Mouse (Mus musculus) liver, embryonic 12.5 days (tissue): ENCODE data around the gene Pacs1. TPM values are rescaled to one million over a fixed set of nuclear protein-coding genes. Genes with fewer than 3 reads are reported as not detected.

Experiments
- ATAC-seq: fragments of 200-750 bp; cut with Nextera tagmentation; 2 replicates; pipeline ENCODE4 v1.8.0; 2017; ENCODE audit warnings: moderate number of reproducible peaks, mild to moderate bottlenecking, moderate library complexity
- H3K27ac ChIP-seq: fragments of 300-500 bp; sonication (generic); 2 replicates; pipeline ENCODE4 v1.5.1; 2016; ENCODE audit warnings: mild to moderate bottlenecking
- H3K27me3 ChIP-seq: fragments of 300-500 bp; sonication (generic); replicated peaks from 2 replicates; pipeline ENCODE4 v1.6.1; 2016; ENCODE audit warnings: mild to moderate bottlenecking, moderate library complexity
- H3K36me3 ChIP-seq: fragments of 300-500 bp; sonication (generic); 2 replicates; pipeline ENCODE4 v1.6.1; 2016; ENCODE audit warnings: mild to moderate bottlenecking, moderate library complexity
- H3K4me1 ChIP-seq: fragments of 300-500 bp; sonication (generic); 2 replicates; pipeline ENCODE4 v1.6.1; 2016
- H3K4me2 ChIP-seq: fragments of 300-500 bp; sonication (generic); 2 replicates; pipeline ENCODE4 v1.6.1; 2016; ENCODE audit warnings: mild to moderate bottlenecking, moderate library complexity
- H3K4me3 ChIP-seq: fragments of 300-500 bp; sonication (generic); 2 replicates; pipeline ENCODE4 v1.5.1; 2016; ENCODE audit warnings: mild to moderate bottlenecking, moderate library complexity
- H3K9ac ChIP-seq: fragments of 300-500 bp; sonication (generic); 2 replicates; pipeline ENCODE4 v1.6.1; 2016; ENCODE audit warnings: mild to moderate bottlenecking, moderate library complexity
- H3K9me3 ChIP-seq: fragments of 300-500 bp; sonication (generic); replicated peaks from 2 replicates; pipeline ENCODE4 v1.6.1; 2016; ENCODE audit warnings: mild to moderate bottlenecking, moderate library complexity
- WGBS: fragments of 180-500 bp; shearing (Covaris S2); methylation state at CpG from one replicate; pipeline ENCODE4 v1.1.7; 2016; ENCODE audit not compliant: insufficient replicate concordance; 5-methylcytosine and 5-hydroxymethylcytosine counted together
- polyA plus RNA-seq: library from polyadenylated mRNA; unstranded; fragments of >200 nt; fragmentation: Nextera tagmentation; extraction: Ambion mirVana; gene quantifications from 2 replicates; pipeline ENCODE4 v1.2.1, GENCODE M21; 2016

Gene Pacs1
- polyA plus RNA-seq, 1 experiment from 2014 or later, result 17.2 TPM

- Histone ChIP-seq H3K36me3 (no peaks in the 10 kb centered on the region), H3K9me3 (no peaks in the 10 kb centered on the region), H3K27ac (no peak overlapping the region), H3K4me1 (peaks cover 21% of the 10 kb centered on the region), H3K4me3 (no peak overlapping the region), H3K9ac (no peak overlapping the region), H3K4me2 (no peak overlapping the region), H3K27me3 (no peaks in the 10 kb centered on the region)
- 0 out of 2 replicates have a peak, but pooled peaks have one; percentile 4 for ATAC-seq
- 48% methylated on average over 7 of the region's 7 CpGs for WGBS
Measured at GRCm38 (mm10) chr19:5195417-5196035, 77.4 kb downstream of the Pacs1 start.

DNA sequence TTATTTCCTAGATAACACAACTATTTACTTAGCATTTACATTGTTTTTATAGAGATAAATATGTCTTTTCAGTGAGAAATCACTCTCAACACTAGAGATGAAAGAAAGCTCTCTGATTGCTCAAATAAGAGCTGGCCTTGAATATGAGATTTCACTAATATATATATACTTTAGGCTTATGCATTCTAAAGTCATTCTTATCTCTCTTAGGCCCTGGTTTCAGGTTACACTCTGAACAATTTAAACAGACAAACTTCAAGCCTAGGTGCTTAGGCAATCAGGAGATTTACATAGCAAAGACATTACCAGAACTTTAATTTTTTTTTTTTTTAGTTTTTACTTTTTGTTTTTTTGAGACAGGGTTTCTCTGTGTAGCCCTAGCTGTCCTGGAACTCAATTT lies 80.5 kb downstream of the Pacs1 start:
- H3K9me3 ChIP-seq, result no peaks in the 10 kb centered on the region
- H3K4me3 ChIP-seq, result no peak overlapping the region
- no peak overlapping the region for H3K4me2 ChIP-seq
- ATAC-seq, result no peak
- H3K4me1 ChIP-seq, result peaks cover 6% of the 10 kb centered on the region; the same call in 1 of the 2 replicates
- H3K27ac ChIP-seq, result no peak overlapping the region
- 0 out of 2 replicates have a peak, but pooled peaks cover 1% of the 10 kb centered on the region for H3K36me3 ChIP-seq
- no peak overlapping the region for H3K9ac ChIP-seq
- no peaks in the 10 kb centered on the region for H3K27me3 ChIP-seq

- Histone ChIP-seq H3K9me3 (peaks cover 12% of the 10 kb centered on the region), H3K4me1 (peaks cover 6% of the 10 kb centered on the region; the same call in 1 of the 2 replicates), H3K27ac (no peak overlapping the region), H3K4me2 (no peak overlapping the region), H3K9ac (no peak overlapping the region), H3K27me3 (no peaks in the 10 kb centered on the region), H3K36me3 (peaks cover 11% of the 10 kb centered on the region; the same call in 1 of the 2 replicates), H3K4me3 (no peak overlapping the region)
- 76% methylated on average over 2 of the region's 2 CpGs for WGBS
- no peak for ATAC-seq
Measured at GRCm38 (mm10) chr19:5187439-5187838, 85.5 kb downstream of the Pacs1 start.

DNA sequence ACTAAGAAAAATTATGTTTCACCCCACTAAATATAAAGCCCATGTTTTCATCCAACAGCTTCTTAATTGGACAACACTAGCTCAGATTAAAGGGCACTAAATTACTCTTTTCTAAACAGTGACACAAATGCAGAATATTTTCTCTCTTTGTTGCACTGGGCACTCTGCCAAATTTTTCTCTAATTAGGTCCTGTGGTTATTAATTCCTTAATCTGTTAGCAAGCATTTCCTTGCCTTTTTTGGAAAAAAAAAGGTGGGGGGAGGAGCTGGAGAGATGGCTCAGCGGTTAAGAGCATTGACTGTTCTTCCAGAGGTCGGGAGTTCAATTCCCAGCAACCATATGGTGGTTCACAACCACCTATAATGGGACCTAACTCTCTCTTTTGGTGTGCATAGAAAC lies 91.0 kb downstream of the Pacs1 start:
- Histone ChIP-seq H3K27me3 (no peaks in the 10 kb centered on the region), H3K4me2 (no peak overlapping the region), H3K9me3 (peaks cover 12% of the 10 kb centered on the region), H3K9ac (no peak overlapping the region), H3K36me3 (peaks cover 9% of the 10 kb centered on the region; the same call in 1 of the 2 replicates), H3K4me1 (peaks cover 25% of the 10 kb centered on the region), H3K27ac (no peak overlapping the region), H3K4me3 (no peak overlapping the region)
- ATAC-seq, result no peak
- 71% methylated on average over 2 of the region's 2 CpGs for WGBS

DNA sequence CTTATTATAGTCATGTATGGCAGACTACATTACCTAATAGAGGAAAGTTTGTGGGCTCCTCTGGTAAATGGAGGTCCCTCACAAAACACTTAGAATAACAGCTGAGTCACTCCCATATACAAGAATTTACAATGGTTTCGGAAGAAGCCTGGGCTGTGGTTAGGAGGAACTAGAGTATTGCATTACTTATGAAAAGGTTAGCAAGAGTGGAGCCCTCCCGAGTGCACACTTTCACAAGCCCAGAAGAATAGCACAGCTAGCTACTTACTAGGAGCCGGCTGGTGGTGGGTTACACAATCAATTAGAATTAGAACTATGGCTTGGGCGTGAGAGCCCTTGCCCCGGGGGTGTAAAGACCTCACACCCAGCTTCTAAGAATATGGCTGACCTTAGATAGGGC lies 94.3 kb downstream of the Pacs1 start:
- Histone ChIP-seq H3K4me1 (peaks cover 34% of the 10 kb centered on the region), H3K36me3 (no peaks in the 10 kb centered on the region), H3K27me3 (no peaks in the 10 kb centered on the region), H3K4me2 (no peak overlapping the region), H3K9ac (no peak overlapping the region), H3K27ac (no peak overlapping the region), H3K4me3 (no peak overlapping the region), H3K9me3 (no peaks in the 10 kb centered on the region)
- WGBS, result 41% methylated on average over 5 of the region's 5 CpGs
- no peak for ATAC-seq

GRCm38 (mm10) chr19:5170430-5170829 lies 102.5 kb downstream of the Pacs1 start:
- no peak for ATAC-seq
- Histone ChIP-seq H3K4me1 (peaks cover 30% of the 10 kb centered on the region), H3K9me3 (no peaks in the 10 kb centered on the region), H3K27me3 (no peaks in the 10 kb centered on the region), H3K9ac (no peak overlapping the region), H3K4me2 (no peak overlapping the region), H3K36me3 (peaks cover 11% of the 10 kb centered on the region; the same call in 1 of the 2 replicates), H3K4me3 (no peak overlapping the region), H3K27ac (no peak overlapping the region; the same call in 1 of the 2 replicates)
- 14% methylated on average over 1 of the region's 1 CpGs for WGBS

GRCm38 (mm10) chr19:5167477-5167876 lies 105.4 kb downstream of the Pacs1 start:
- H3K27ac ChIP-seq, result peak overlapping the region; percentile 71
- no peak overlapping the region; the same call in 1 of the 2 replicates for H3K9ac ChIP-seq
- no peak overlapping the region for H3K4me3 ChIP-seq
- WGBS, result 44% methylated on average over 4 of the region's 4 CpGs
- no peaks in the 10 kb centered on the region for H3K9me3 ChIP-seq
- no peaks in the 10 kb centered on the region for H3K27me3 ChIP-seq
- peak overlapping the region; percentile 34 for H3K4me2 ChIP-seq
- peak; percentile 81 for ATAC-seq
- peaks cover 15% of the 10 kb centered on the region for H3K36me3 ChIP-seq
- H3K4me1 ChIP-seq, result peaks cover 30% of the 10 kb centered on the region

DNA sequence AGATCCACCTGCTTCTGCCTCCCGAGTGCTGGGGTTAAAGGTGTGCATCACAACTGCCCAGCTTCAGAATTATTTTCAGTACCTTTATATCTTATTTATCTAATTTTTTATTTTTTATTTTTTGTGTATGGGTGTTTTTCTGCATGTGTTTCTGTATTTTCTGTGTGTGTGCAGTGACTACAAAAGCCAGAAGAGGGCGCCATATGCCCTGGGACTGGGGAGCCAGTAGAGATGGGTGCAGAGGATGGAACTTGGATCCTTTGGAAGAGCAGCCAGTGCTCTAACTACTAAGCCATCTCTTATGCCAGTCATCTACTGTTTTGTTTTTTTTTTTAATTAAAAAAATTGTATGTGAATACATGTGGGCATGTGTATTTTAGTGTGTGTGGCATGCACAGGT lies 108.5 kb downstream of the Pacs1 start:
- WGBS, result 53% methylated on average over 2 of the region's 2 CpGs
- no peak overlapping the region for H3K4me3 ChIP-seq
- no peak overlapping the region for H3K4me2 ChIP-seq
- H3K27ac ChIP-seq, result no peak overlapping the region
- H3K9ac ChIP-seq, result no peak overlapping the region
- H3K4me1 ChIP-seq, result peaks cover 23% of the 10 kb centered on the region
- H3K9me3 ChIP-seq, result no peaks in the 10 kb centered on the region
- peaks cover 19% of the 10 kb centered on the region for H3K36me3 ChIP-seq
- H3K27me3 ChIP-seq, result no peaks in the 10 kb centered on the region
- ATAC-seq, result no peak

DNA sequence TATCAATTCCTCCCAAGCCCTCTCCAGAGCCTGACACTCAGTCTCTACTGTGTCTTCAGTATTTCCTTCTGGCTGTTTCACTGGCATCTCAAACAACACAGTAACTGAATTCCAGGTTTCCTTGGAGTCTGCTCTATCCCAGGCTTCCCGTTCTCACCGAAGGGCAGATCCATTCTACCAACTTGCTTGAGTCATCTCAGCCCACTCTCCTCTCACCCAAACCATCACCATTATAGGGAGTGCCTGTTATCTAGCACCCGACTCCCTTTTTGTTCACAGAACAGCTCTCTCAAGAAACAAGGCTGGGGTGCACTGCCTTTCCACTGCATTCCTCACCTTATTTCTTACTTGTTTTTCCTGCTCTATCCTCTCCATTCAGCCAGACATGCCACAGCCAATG lies 111.0 kb downstream of the Pacs1 start:
- ATAC-seq, result no peak
- Histone ChIP-seq H3K4me1 (peaks cover 6% of the 10 kb centered on the region), H3K36me3 (peaks cover 19% of the 10 kb centered on the region), H3K9ac (no peak overlapping the region), H3K4me3 (no peak overlapping the region), H3K27me3 (no peaks in the 10 kb centered on the region), H3K9me3 (no peaks in the 10 kb centered on the region), H3K27ac (no peak overlapping the region), H3K4me2 (no peak overlapping the region)
- WGBS, result 77% methylated on average over 3 of the region's 3 CpGs

GRCm38 (mm10) chr19:5152261-5152660 lies 120.7 kb downstream of the Pacs1 start:
- Histone ChIP-seq H3K4me1 (peaks cover 3% of the 10 kb centered on the region), H3K36me3 (peaks cover 58% of the 10 kb centered on the region), H3K27me3 (no peaks in the 10 kb centered on the region), H3K4me3 (no peak overlapping the region), H3K4me2 (no peak overlapping the region), H3K9ac (no peak overlapping the region), H3K27ac (no peak overlapping the region), H3K9me3 (peaks cover 9% of the 10 kb centered on the region)
- ATAC-seq, result no peak
- WGBS, result 86% methylated on average over 6 of the region's 6 CpGs

DNA sequence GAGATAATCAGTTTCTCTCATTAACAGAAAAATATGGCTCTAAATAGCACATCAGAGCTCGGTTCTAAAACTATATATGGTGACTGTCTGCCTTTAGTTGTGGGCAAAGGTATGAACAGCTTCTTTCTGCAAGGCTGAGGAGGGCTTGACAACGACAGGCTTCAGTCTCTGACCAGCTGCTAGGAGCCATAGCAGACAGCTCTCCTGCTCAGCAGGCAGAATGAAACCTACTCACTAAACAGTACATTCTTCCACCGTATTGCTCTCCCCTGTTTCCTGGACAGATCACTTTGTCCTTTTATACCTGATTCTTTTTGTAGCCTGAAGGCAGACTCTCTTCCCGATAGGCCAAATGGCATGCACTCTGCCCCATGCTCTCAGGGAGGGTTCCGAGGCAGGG lies 121.2 kb downstream of the Pacs1 start:
- H3K9me3 ChIP-seq, result peaks cover 9% of the 10 kb centered on the region

DNA sequence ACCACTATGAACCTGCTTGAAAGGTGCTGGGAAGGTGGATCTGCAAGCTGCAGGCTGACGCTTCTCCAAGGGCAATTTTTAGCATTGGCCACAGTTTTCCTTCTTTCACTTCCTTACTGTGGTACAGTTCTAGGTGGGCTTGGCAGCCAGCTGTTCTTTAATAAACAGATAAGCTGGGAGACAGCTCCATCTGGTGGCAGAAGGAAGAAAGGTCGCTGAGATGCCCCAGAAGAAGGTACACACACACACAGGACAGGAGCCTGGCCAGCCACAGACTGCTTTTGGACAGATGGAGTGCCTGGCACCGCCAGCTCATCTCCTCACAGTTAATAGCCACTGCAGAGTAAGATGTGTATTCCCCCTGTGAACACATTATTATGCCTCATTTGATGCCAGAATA lies 121.6 kb downstream of the Pacs1 start:
- H3K36me3 ChIP-seq, result peaks cover 64% of the 10 kb centered on the region
- no peak overlapping the region for H3K4me3 ChIP-seq
- H3K4me1 ChIP-seq, result peaks cover 3% of the 10 kb centered on the region
- H3K9ac ChIP-seq, result no peak overlapping the region
- H3K9me3 ChIP-seq, result peaks cover 9% of the 10 kb centered on the region
- ATAC-seq, result no peak
- 19% methylated on average over 3 of the region's 3 CpGs for WGBS
- no peak overlapping the region for H3K4me2 ChIP-seq
- no peaks in the 10 kb centered on the region for H3K27me3 ChIP-seq
- H3K27ac ChIP-seq, result no peak overlapping the region

More for the DNA sequence above, 121.2 kb downstream of the Pacs1 start:
- Histone ChIP-seq H3K36me3 (peaks cover 61% of the 10 kb centered on the region), H3K4me2 (no peak overlapping the region), H3K4me1 (peaks cover 3% of the 10 kb centered on the region), H3K9ac (no peak overlapping the region), H3K27me3 (no peaks in the 10 kb centered on the region), H3K27ac (no peak overlapping the region), H3K4me3 (no peak overlapping the region)
- ATAC-seq, result no peak
- 72% methylated on average over 5 of the region's 5 CpGs for WGBS

- no peaks in the 10 kb centered on the region for H3K27me3 ChIP-seq
- ATAC-seq, result no peak
- peaks cover 62% of the 10 kb centered on the region for H3K36me3 ChIP-seq
- no peak overlapping the region for H3K9ac ChIP-seq
- H3K4me1 ChIP-seq, result no peaks in the 10 kb centered on the region; the same call in 1 of the 2 replicates
- 86% methylated on average over 6 of the region's 6 CpGs for WGBS
- H3K4me3 ChIP-seq, result no peak overlapping the region
- H3K9me3 ChIP-seq, result peaks cover 9% of the 10 kb centered on the region
- H3K4me2 ChIP-seq, result no peak overlapping the region
- no peak overlapping the region for H3K27ac ChIP-seq
Measured at GRCm38 (mm10) chr19:5150358-5150757, 122.6 kb downstream of the Pacs1 start.
